Mouse (Mus musculus) retina, adult 2 months (tissue): ENCODE measurements at regions not wholly inside any gene's neighbourhood (a gene's known extent, or its start where the extent isn't known, plus 50 kb on each side); places are given as distances from the start of the nearest gene placed in this dataset.

Source experiments
- DNase-seq: peaks from one replicate; pipeline ENCODE4 v3.0.0-alpha.2; 2012; ENCODE audit warnings: low read depth, low spot score

DNA sequence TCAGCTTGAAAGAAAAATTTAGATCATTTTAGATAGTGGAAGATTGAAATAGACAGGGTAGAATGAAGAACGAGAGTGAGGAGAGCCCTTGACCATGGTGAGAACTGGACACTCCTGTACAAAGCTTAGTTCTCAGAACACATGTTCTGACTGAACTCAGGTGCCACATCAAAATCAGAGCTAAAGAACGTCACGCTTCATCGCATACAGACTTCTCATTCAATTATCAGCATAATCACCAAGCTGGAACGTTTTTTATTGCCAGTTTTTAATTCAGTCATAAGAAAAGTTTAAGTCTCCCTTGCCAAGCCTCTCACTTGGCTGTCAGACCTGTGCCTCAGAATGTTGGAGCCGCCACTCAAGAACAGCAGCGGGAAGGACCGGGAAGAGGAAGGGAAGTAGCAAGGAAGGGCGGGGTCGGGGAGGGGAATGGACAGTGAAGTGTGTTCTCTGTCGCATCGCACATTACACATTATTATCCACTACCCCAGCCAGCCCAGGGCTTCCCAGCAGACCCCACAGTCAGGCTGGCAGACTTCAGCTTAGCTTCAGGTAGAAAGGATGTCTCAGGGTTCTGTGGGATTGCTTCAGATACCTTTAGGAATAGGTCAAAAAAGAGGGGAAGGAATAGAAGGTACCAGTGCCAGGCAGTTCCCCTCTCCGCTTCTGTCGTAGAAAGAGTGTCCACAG, 140.1 kb upstream of the Smim15 start:
- DNase-seq = no peak

DNA sequence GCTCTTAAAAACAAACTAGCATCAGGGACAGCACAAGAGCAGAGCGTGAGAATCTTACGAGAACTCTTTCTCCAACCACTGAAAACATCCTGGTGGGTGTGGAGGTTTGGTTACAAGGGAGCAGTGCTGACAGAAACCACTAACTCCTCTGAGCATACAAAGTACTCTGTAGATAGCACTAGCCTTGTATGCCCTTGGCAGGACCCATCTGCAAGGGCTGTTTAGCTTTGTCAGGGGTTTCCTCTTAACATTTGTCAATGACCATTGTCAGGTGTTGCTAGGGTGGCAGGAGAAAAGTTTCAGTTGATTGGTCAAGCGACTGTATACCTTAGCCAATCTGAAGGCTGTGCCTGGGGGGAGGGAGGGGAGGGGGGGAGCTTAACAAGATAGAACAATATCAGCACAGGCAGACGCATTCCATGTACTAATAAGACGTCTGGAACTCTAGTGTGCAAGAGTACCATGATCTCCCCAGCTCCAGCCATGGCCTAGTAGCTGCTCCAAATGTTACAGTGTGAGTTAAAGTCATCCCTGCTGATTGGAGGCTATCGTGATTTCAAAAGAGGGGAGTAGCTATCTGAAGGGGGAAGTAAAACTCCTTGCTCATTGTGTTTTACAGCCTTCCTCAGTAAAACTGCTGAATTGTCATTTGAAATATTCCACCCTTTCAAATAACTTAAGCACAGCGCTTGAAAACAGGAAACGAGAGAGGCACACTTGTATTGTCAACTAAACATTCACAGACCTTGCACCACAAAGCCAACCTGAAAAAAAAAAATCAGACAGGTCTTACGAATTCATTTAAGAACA, 140.9 kb upstream of the Smim15 start:
- no peak for DNase-seq

DNA sequence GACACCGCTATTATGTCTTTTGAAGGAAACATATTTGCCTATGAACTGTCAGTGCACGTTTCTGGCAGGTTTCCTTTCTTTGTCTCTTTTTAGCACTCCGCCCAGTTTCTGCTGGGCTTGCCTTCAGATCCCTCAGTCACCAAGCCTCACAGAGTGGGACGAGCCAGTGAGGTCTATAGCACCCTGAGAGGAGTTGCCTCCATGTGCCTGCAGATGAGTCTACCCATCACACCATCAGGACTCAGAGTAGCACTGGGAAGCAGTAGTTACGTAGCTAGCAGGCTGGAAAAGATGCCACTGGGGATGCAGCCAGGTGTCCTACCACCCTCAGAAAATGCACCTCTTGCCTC, 141.5 kb upstream of the Smim15 start:
- DNase-seq = no peak

DNA sequence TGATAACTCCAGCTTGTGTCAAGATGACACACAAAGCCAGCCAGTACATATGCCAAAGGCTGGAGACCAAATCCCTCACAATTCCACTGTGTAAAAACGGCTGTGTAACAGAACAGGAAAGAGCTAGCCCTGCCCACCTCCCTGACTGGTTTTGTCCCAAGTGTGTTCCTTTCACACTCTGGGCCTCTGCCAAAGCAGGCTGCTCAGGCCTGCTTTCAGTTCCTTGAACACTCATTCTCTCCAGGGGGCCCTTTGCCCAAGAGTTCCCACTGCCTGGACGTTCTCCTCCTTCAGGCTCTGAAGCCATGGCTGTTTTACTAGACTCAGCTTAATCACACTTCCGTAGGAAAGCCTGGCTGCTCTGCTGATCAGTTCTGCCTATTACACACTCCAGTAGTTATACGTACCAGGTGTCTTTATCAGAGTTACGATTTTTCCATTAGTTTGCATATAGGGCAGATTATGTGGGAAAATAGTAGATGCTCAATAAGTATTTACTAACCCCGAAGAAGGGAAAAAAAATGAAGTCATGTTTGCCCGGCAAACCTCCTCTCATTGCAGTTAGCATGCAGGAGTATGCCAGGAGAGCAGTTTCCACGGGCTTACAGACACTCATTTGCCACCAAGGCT, 144.5 kb upstream of the Smim15 start:
- DNase-seq = no peak

DNA sequence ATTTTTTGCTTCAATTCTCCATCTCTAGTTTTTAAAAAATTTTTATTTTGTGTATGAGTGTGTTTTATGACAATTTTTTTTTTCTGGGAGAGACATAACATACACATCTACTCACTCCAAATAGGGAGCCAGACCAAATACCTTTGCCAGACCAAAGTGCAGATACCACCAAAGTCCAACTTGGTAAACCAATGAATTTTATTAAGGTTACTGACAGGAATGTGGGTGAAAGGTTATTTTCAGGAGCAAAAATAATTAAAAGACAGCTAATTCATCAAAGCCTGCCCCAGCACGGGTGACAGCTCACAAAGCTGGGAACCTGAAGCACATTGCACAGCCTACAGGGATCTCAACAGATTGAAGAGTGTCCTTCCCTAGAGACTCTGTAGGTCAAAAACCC, 146.6 kb upstream of the Smim15 start:
- no peak for DNase-seq

DNA sequence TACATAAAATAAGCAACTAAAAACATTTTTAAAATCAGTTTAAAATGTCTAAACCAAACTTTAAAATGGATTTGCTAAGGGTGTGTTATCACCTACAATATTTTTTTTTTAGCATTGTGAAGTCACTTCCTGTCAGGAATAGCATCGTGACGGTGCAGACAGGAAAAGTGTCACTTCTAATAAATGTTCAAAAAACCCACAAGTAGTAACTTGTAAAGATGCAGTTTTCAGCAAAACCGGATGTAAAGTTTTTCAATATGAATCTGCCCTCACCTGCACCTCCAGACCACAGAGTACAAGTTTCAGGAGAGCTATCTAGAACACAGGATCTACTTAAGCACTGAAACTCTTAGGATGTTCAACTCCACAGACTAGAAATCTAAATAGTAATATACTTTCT, 147.1 kb upstream of the Smim15 start:
- DNase-seq = no peak

DNA sequence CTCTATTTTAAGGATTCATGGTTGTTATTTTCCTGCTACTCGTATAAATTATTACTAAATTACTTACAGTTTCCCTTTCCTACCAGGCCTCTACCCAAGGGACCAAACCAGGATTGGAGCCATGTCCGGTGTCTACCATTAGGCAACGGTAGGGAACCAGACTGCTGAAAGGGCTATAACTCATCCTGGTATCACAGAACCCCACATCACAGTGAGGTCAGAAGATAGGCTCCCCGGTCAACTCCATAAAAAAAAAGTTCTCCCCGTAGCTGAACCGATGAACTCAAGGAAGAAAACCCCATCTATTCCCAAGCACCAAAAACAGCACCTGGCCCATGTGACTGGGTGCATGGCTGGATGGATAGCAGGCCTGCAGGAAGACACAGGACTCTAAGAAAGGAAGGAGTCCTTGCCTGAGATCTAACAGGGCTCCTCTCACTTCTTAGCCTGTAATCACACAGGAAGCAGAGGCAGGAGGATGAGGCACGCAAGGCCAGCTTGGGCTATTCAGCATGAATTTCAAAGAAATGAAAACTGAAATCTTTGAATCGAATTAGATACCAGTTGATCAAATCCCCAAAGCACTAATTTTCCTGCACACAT, 150.6 kb upstream of the Smim15 start:
- DNase-seq = no peak

DNA sequence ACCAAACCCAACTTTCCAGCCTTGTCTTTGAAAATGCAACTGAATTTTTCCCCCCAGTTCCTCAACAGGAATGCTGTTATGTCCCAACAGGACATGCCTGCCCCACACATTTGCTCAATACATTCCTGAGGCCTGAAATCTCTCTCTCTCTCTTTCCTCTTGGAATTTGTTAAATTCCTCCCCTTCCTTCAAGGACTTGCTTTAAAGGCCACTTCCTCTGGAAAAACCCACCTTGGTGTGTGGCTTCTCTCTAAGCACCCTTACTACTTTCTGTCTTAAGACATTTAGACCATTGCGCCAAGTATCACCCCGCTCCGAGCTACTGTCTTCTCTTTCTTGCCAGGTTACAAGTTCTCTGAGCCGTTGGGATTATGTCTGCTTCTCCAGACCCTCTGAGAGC, 151.2 kb upstream of the Smim15 start:
- DNase-seq = no peak

DNA sequence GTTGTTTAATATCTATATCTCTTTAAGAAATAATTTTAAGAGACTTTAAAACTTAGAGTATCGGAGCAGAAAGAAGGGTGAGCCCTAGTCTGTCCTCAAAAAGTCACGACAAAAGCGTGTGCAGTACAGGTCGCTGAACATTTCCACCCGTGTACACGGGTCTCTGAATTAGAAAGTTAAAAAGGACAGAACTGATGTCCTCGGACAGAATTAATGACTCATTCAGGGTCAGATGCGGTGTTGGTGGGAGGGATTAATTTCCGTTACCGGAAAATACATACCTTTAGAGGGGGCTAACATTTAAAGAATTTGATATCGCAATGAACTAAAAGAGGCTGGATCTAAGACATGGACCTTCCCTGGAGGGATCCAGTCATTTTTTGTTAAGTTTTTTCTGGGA, 152.3 kb upstream of the Smim15 start:
- DNase-seq = no peak

DNA sequence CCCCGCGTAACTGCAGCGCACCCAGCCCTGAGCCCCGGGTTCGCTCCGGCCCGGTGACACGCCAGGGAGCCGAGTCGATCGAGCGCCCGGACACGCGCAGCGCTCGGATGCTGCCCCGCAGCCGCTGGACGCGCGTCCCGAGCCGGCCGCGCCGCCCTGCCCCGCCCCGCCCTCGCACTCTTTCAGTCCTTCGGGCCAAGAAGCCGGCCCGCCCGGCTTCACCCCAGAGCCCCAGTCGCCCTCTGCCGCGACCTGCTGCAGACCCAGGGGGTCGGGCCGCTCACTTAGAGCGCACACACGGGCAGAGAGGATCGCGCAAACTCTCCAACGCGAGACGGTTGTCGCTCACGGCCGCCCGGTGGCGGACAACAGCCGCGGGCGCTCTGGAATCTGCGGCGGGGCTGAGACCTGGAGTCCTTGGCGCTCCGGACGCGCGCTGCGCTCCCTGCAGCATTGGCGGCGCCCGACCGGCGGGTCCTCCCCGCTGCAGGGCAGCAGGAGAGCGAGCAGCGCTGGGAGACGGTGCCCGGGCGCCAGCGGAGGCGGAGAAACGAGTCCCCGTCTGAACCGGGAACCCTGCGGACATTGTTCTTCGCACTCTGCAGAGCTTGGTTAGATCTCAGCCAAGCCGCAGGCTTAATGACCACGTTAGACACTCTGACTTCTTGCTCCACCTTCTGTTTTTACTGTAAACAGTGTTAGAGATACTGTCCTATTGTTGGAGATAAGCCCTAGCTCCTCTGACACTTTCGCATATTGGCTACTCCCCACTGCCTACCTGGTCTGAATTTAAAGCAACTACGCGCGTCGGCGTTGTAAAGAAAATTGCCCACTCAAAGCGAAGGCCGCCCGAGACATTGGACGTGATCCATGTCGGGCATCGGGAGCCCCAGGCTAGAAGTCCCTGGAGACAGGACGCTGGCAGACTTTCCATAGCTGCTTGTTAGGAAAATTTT, 153.1 kb upstream of the Smim15 start:
- DNase-seq = peak; percentile 47

DNA sequence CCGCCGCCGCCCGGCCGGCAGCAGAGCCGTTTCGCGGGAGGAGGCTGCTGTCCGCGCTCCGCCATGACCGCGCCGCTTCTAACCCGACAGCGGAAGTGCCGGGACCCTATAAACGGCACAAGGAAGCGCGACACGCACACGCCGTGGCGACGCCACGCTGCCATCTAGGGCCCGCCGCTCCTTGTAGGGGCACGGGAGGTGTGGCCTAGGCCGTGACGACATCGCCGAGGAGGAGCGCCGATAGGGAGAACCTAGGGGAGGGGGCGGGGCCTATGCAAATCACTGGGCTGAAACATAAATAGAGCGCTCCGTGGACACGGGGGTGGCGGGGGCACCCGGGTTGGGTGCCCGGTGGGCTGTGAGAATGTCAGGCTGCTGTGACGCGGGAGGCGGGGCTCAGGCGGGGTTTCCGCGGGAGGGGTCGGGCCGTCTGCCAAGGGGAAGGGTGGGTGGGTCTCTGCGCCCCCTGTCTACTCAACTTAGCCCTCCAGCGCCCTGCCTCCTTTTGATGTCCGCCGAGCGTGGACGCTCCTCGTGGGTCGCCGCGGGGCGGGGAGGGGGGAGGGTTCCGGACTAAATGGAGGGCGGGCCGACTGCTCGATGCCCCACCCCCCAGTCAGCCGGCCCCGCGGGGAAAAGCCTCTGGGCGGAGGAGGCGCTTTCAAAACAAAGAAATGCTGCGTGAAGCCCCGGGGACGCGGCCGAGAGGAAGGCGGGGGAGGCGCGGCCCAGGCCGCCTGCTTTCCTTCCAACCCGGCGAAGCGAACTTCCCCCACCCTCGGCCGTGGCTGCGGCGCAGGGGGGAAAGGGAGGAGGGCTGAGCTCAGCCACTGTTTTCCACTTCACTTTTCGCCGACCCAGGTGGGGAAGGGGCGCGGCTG, 154.0 kb upstream of the Smim15 start:
- peak; percentile 98 for DNase-seq

DNA sequence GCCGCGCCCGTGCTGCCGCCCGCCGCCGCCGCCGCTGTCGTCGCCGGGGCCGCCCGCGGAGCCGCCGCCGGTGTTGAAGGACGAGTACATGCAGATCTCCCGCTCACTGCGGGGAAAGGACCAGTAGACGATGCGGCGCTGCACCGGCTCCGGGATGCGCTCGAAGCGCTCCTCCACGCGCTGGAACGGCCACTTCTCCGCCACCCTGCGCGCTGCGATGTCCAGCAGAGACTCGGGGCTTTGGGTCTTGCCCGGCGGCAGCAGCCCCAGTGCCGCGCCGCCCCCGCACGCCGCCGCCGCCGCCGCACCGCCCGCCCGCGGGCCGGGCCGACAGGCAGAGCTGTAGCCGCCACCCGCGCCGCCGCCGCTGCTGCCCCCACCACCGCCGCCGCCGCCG, 154.7 kb upstream of the Smim15 start:
- no peak for DNase-seq

DNA sequence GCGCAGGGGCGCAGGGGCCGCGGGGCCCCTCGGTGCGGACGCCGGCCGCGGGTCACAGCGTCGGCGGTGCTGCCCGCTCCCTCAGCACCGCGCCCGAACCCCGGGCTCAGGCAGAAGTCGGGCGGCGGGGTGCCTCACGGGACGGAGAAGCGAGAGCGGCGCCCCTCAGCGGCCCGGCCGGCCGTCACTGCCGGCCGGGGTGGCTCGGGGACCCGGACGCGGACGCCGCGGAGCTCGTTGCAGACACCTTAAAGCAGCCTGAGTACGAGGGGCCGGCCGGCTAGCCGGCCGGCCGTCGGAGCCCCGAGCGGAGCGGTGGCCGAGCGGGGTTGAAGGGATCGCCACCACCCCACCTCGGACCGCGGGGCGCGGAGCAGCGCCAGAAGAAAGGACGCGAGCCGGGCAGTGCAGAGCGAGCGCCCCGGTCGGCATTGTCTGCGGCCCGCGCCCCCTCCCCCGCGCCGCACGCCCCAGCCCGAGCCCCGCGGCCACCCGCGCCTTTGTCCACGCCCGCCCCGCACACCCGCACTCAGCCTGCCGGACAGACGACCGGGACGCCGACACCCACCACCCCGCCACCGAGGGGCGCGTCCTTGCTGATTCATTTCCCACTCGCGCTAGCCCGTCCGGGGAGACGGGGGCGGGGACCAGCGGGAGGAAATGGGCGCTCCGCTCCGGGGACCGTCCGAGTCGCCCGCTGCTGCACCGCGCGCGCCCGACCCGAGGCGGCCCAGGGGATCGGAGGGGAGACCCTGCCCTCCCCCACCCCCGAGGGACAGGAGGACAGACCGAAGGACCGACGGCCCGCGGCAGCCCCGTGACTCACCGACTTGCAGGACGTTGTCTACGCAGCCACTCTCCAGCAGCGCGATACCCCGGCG, 155.4 kb upstream of the Smim15 start:
- no peak for DNase-seq

DNA sequence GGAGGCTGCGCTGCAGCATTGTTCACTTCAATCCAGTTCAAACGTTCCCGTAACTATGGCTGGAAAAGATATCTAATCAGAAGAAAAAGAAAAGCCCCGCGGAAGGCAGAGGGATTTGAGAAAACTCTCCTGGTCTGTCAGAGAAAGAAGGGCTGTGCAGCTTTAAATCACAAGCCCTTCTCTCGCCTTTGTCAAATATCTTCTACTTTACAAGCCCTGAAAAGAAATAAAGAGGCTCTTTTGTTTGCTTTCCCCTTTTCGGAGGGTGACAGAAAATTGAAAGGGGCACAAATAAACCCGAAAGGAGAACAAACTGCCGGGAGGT, 156.1 kb upstream of the Smim15 start:
- no peak for DNase-seq

DNA sequence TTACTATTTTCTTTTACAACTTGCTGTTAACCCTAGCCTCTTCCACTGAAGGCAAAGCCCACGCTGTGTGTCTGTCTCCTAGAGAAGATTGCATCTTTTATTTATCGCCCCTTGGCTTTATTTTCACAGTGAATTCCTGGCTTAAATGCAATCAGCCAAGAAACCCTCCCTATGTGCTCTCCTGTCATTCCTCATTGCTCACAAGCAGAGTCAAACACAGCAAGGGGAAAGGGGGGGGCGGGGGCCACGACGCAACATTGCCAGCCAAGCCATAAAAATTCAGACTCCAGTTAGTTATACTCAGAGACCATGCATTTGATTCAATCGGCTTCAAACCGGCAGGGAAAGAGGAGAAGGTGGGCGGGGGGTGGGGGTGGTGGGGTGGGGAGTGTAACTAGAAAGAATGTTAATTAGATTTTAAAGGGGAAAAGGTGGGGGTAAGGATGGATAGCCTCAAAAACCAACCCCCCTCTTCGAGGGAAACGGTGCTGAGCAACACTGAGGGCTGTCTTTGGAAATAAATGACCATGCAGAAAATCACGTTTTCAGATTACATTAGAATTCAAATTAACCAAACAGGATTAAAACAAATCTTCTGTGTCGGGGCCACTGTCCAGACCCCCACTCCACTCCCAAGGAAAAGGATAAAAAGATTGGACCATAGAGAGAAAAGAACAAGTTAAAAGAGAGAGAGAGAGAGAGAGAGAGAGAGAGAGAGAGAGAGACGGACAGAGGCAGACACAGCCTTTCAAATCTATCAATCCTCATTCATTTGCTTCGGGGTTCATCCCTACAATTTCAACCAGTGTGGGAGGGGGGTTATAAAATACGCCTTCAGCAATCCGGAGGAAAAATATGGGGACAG, 156.6 kb upstream of the Smim15 start:
- no peak for DNase-seq

DNA sequence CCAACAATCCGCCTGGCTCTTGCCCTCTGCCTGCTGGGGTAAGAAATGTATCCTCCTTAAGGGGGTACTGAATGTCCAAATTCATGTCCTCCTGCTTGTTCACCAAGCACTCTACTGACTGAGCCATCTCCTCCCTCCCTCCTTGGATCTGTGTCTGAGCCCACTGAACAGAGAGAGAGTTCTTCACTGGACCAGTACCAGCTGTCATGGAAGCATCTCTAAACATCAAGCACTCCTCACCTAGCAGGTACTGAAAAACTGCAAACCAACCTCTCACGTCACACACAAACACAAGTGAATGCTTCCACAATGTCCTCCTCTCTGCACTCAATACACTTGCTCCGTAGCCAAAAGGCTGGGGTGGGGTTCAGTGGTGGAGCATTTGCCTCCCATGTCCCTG, 159.4 kb upstream of the Smim15 start:
- DNase-seq = no peak

DNA sequence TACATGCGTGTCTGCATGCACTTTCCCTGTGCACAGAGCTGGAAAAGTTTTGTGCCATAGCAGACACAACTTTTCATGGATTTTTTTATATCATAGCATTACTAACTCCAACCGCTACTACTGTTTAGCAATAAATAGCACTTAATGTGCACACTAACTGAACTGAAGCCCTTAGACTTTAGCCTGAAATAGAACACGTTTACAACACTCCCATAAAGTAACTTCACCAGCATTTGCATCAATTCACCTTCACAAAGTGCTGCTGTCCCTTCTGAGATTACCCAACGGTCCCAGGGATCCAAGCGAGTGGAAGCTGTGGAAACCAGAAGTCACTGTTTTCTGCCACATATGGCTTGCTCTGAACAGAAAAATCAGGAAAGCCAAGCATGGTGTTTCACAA, 161.9 kb upstream of the Smim15 start:
- DNase-seq = no peak

DNA sequence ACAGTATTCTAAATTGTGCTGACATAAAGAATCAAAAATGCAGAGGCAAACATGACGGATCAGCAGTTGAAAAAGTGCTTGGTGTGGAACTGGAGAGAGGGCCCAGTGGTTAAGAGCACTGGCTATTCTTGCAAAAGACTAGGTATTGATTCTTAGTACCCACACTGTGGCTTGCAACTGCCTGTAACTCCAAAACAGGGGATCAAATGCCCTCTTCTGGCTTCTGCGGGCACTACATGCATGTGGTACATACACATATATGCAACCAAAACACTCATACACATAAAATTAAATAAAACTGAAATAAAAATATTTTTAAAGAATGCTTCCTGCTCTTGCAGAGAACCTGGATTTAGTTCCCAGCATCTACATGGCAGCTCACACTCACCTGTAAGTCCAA, 163.7 kb upstream of the Smim15 start:
- no peak for DNase-seq

DNA sequence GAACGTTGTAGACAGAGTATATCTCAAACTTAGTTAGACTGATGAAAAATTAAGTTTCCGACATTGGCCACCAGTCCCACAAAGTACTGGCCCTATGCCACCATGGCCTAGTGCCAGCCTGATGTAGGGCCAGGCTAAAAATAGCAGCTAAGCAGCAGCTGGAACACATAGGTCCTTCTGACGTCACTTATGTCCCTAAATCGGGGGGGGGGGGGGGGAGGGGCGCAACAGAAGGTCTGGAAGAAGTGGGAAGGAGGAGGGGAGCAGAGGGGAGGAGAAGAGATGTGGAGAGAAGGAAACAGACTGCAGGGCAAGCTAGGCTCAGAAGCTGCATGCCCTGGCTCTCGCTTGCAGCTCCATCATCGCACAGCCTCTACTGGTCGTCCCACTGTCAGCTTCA, 164.7 kb upstream of the Smim15 start:
- no peak for DNase-seq
